Mouse (Mus musculus): Measurements from ENCODE around the gene Magea3. TPM values are rescaled to one million over a fixed set of nuclear protein-coding genes. Genes with fewer than 3 reads are reported as not detected.

Magea3 gene
- not detected for polyA plus RNA-seq (2014; fragmentation: Illumina TruSeq; extraction: RNeasy Lipid Tissue Mini Kit (QIAGEN cat#74804); ENCODE audit: low replicate concordance)

GRCm38 (mm10) chrX:154949405-154949804 is at the start of gene Magea3:
Gene Magea3, minus strand, starts transcription at chrX:154949505.

GRCm38 (mm10) chrX:154995750-154996149 is 46.4 kb upstream of the Magea3 start, which contains the start of gene Magea8:
Gene Magea8, minus strand, starts transcription at chrX:154995850.

GRCm38 (mm10) chrX:154935887-154936286 is 13.4 kb downstream of the Magea3 start, which contains the start of gene Magea6:
Gene Magea6, minus strand, starts transcription at chrX:154935987.

Other genes with a start within 250 kb of the Magea3 start
- gene Cldn34b1, start 59.2 kb downstream of the Magea3 start, polyA plus RNA-seq (2014; fragmentation: Illumina TruSeq; extraction: RNeasy Lipid Tissue Mini Kit (QIAGEN cat#74804); ENCODE audit: low replicate concordance) = not detected
- gene Magea6, start 13.5 kb downstream of the Magea3 start, polyA plus RNA-seq (2014; fragmentation: Illumina TruSeq; extraction: RNeasy Lipid Tissue Mini Kit (QIAGEN cat#74804); ENCODE audit: low replicate concordance) = not detected
- gene Magea8, start 46.3 kb upstream of the Magea3 start, polyA plus RNA-seq (2014; fragmentation: Illumina TruSeq; extraction: RNeasy Lipid Tissue Mini Kit (QIAGEN cat#74804); ENCODE audit: low replicate concordance) = not detected
- not detected for gene Magea5, start 113.6 kb upstream of the Magea3 start, polyA plus RNA-seq (2014; fragmentation: Illumina TruSeq; extraction: RNeasy Lipid Tissue Mini Kit (QIAGEN cat#74804); ENCODE audit: low replicate concordance)
- not detected for gene Magea1, start 140.3 kb upstream of the Magea3 start, polyA plus RNA-seq (2014; fragmentation: Illumina TruSeq; extraction: RNeasy Lipid Tissue Mini Kit (QIAGEN cat#74804); ENCODE audit: low replicate concordance)
- gene Magea2, start 144.2 kb upstream of the Magea3 start, polyA plus RNA-seq (2014; fragmentation: Illumina TruSeq; extraction: RNeasy Lipid Tissue Mini Kit (QIAGEN cat#74804); ENCODE audit: low replicate concordance) = not detected
- not detected for gene Cldn34b2, start 178.9 kb upstream of the Magea3 start, polyA plus RNA-seq (2014; fragmentation: Illumina TruSeq; extraction: RNeasy Lipid Tissue Mini Kit (QIAGEN cat#74804); ENCODE audit: low replicate concordance)